Mouse (Mus musculus): Measurements from ENCODE around the gene Ccdc96.

Gene Ccdc96

DNA sequence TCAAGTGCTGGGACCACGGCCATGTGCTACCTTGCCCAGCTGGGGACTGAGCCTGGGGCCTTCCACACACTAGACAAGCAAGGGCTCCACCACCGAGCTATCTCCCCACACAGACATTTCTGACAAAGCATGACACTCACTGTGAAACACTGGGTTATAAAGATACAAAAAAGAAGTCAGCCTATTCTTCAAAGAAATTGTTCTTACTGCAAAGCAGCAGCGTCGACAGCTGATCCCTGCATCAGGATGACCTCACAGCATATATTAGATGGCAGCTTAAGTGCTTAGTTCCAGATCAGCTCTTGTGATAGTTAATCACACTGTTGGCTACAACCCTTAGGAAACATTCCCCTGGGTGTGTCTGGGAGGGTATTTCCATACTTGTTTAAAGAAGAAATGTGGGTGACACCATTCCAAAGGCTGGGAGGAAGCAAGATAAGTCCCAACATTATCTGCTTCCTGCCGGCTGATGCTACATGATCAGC is 38.9 kb downstream of the Ccdc96 start:
- DNase-seq (ENCODE audit: low spot score in 2 of 2) = no peak

DNA sequence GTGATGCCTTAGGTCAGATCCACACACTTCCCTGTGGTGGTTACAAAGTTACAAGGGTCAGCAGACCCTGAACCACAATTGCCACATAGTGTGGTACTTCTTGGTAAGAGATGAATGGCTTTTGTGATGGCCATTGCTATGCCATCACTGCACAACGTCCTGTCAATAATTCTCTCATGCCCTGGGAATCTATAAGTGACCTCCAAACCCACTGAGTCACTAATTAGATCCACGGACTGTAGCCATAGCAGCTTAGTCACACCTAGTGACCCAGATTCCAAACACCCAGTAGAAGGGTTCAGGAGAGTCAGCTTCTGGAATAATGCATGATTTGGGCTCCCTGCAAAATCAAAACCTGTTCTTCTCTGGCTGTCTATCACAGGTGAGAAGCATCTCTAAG is 40.8 kb downstream of the Ccdc96 start:
- no peak for DNase-seq (ENCODE audit: low spot score in 2 of 2)

DNA sequence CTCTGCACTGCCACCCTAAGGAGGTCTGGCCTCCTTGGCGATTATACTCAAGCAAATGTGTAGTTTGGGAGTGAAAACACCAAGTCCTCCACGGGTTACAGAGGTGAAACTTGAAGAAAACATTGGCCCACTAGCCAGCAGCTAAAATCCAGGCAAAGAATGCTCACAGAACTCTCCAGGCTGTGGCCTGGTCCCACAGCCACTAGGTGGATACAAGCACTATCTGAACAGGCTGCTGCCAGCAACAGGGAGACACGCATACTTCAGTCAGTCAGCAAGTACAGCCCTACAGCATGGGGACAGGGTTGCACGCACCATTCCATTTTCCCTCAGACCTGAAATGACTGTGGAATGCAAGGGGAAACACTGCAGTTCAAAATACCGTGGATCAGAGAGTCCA is 41.9 kb downstream of the Ccdc96 start:
- peak; percentile 28 to 34 for DNase-seq (ENCODE audit: low spot score in 2 of 2)

DNA sequence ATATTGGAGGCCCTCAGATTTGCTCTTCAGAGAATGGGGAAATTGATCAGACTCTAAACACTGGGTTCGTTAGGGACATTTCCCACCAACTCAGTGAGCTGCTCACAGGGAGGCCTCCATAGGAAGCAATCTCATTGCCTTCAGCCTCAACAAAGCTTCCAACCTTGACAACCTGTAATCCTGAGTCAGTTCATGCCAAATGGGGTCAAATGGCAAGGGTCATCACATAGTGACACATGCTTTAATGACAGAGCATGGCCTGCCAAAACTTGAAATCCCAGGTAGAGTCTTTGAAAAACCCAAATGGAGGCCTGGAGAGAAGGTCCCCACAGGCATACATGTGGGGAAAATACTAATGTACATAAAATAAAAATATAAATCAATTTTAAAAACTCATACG is 42.5 kb downstream of the Ccdc96 start:
- DNase-seq (ENCODE audit: low spot score in 2 of 2) = no peak

DNA sequence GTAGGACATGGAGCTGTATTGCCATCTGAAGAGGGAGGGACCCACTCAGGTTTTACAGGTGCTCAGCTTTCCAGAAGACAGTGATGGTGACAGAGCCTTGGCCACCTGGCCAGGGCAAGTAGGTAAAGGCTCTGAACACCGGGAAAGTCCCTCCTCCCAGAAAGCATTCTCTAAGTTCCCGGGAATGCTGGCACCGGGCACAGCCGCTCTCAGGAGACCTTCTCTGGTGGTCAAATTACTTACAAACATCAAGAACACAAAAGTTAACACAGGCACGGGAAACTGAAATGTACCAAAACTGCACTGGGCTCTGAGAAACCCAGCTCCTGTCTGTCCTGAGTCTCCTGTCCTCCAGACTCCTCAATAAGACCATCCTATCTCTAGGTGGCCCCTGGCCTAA is 45.3 kb downstream of the Ccdc96 start:
- no peak for DNase-seq (ENCODE audit: low spot score in 2 of 2)

DNA sequence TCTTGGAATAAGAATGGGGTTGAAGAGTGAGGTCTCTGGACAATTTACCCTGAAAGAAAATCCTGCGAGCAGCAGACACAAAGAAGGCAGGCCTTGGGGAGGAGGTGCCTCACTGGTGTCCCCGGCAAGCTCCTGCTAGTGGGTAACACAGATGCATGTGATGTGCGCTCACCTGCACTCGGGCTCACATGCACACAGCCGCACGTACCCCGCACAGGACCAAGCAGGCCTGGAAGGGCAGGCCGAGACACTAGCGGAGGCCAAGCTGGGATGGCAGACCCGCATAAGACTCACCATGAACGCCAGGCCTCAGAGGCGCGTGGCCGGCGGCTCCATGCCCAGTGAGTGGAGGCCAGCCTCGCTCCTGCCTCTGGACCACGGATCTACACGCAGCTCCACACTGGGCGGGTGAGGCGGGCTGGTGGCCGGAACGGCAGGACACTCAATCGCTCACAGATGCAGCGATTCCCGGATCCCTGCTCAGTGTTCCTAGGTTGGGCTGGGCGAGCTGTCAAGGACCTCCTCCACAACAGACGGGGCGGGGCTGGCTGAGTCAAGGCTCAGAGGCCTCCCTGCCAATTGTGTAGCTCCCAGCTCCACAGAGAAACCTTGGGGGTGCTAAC is 45.9 kb downstream of the Ccdc96 start:
- peak; percentile 76 for DNase-seq (ENCODE audit: low spot score in 2 of 2)

DNA sequence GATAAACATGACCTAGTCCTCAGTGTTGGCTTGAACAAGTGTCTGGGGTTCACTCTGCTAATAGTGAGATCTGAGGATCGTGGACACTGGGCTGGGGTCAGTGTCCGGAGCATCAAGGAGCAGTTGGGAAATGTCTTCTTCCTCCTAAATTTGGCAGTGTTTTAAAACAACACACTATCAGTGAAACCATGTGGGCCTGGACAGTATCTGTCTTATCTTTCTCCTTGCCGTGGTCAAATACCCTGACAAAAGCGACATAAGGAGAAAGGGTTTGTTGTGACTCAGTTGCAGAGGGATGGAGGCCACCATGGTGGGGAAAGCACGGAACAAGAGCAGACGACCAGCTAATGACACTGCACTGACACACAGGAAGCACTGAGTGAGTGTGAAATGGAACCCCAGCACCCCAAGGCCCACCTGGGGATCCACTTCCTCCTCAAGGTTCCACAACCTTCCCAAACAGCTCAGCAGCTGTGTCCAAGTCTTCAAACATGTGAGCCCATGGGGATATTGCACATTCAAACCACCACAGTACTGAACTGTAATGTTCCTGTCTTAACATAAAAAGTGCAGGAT is 50.2 kb downstream of the Ccdc96 start:
- DNase-seq (ENCODE audit: low spot score in 2 of 2) = peak; percentile 43 to 45

DNA sequence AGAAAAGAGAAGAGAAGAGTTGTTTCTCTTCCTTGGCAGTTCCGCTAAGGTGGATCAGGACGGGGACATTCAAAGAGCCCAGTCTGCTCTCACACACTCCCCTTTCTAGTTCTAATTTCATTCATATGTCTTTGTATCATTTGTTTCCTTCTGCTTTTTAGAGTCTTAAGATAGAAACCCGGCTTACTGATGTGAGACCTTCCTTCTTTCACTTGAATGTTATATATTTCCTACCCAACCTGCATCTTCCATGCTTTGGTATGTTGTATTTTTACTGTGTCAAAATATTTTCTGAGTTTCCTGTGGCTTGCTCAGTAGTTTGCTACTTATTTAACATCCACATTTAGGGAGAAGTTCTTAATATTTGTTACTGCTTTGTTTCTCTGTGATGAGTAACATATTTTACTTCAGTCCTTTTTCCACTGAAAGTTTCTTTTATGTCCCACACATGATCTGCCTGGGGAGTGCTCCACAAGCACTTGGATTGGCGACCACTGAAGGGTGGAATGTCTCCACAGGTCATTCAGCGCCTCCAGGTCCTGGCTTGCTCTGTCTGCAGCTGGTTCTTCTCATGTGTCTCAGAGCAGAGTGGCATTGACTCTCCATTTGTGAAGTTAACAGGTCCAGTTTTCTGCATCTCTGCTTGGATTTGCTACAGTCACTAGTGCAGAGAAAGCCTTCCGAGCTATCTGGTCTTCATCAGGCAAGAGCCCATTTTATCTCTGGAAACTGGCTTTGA is 51.2 kb downstream of the Ccdc96 start:
- DNase-seq (ENCODE audit: low spot score in 2 of 2) = peak; percentile 43 to 55

DNA sequence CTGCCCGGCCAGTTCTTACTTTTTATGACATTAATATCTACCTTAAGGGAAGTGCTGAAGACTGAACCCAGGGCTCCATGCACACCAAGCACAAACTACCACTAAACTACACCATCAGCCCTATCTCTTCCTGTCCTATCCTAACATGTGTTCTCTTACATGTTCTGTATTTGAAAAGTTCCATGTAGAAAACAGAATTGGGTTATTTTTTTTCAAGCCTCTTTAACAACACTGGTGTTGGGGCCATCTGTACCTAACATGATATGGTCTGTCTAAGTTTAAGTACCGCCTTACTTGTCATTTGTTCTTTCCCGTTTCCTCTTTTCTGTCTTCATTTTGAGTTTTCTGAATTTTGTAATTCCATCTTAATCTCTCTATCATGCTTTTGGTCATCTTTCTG is 52.0 kb downstream of the Ccdc96 start:
- DNase-seq (ENCODE audit: low spot score in 2 of 2) = no peak

Data from spleen, postnatal 36 days (tissue).